Mouse (Mus musculus): ENCODE data around the gene B3gntl1. TPM values are rescaled to one million over a fixed set of nuclear protein-coding genes. Genes with fewer than 3 reads are reported as not detected.

The B3gntl1 gene
- polyA plus RNA-seq, 1 experiment from 2014 or later, result 7.3 TPM

GRCm38 (mm10) chr11:121652547-121653305, 20.2 kb downstream of the B3gntl1 start:
- Histone ChIP-seq H3K36me3 (0 out of 2 replicates have a peak, but pooled peaks cover 3% of the 10 kb centered on the region), H3K27me3 (ENCODE audit: insufficient read depth, poor library complexity, severe bottlenecking) (no peaks in the 10 kb centered on the region), H3K27ac (no peak overlapping the region), H3K4me1 (replicated peaks) (no peaks in the 10 kb centered on the region), H3K4me3 (no peak overlapping the region), H3K9me3 (no peaks in the 10 kb centered on the region)
- WGBS, result 62% methylated on average over 10 of the region's 10 CpGs
- DNase-seq (ENCODE audit: low spot score), result peak; percentile 57

- Histone ChIP-seq H3K36me3 (0 out of 2 replicates have a peak, but pooled peaks cover 3% of the 10 kb centered on the region), H3K27me3 (ENCODE audit: insufficient read depth, poor library complexity, severe bottlenecking) (no peaks in the 10 kb centered on the region)
- no peak for DNase-seq (ENCODE audit: low spot score)
These were observed 21.0 kb downstream of the B3gntl1 start for GRCm38 (mm10) chr11:121651983-121652382.

DNA sequence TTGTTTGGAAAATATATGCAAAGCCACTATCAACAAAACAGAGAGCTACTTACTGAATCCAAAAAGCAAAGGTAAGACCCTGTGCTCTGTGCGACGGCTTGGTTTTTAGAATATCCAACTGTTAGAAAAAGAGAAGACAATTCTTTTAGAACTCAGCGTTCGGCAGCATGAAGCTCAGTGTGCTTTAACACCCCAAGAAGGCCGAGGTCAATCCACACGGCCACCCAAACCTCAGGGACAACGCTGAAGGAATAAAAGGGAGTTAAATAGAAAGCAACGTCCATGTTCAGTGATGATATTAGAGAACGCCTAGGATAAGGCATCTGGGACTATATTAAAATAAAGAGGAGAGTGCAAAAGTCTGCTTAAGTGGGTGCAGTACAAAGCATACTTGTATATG, 21.4 kb downstream of the B3gntl1 start:
- H3K27ac ChIP-seq, result no peak overlapping the region
- WGBS, result 96% methylated on average over 9 of the region's 9 CpGs
- 0 out of 2 replicates have a peak, but pooled peaks cover 3% of the 10 kb centered on the region for H3K36me3 ChIP-seq
- DNase-seq (ENCODE audit: low spot score), result no peak
- H3K4me1 ChIP-seq (replicated peaks), result no peaks in the 10 kb centered on the region
- no peak overlapping the region for H3K4me3 ChIP-seq
- no peaks in the 10 kb centered on the region for H3K27me3 ChIP-seq (ENCODE audit: insufficient read depth, poor library complexity, severe bottlenecking)
- H3K9me3 ChIP-seq, result no peaks in the 10 kb centered on the region

More at GRCm38 (mm10) chr11:121651983-121652382, 21.0 kb downstream of the B3gntl1 start:
- Histone ChIP-seq H3K4me1 (replicated peaks) (no peaks in the 10 kb centered on the region), H3K4me3 (no peak overlapping the region), H3K9me3 (no peaks in the 10 kb centered on the region), H3K27ac (no peak overlapping the region)
- 93% methylated on average over 5 of the region's 5 CpGs for WGBS

- H3K9me3 ChIP-seq, result no peaks in the 10 kb centered on the region
- H3K27ac ChIP-seq, result no peak overlapping the region
- no peak for DNase-seq (ENCODE audit: low spot score)
- H3K36me3 ChIP-seq, result no peaks in the 10 kb centered on the region
- 95% methylated on average over 11 of the region's 11 CpGs for WGBS
- no peaks in the 10 kb centered on the region for H3K27me3 ChIP-seq (ENCODE audit: insufficient read depth, poor library complexity, severe bottlenecking)
- H3K4me3 ChIP-seq, result no peak overlapping the region
- no peaks in the 10 kb centered on the region for H3K4me1 ChIP-seq (replicated peaks)
These were observed 22.3 kb downstream of the B3gntl1 start for GRCm38 (mm10) chr11:121650668-121651067.

DNA sequence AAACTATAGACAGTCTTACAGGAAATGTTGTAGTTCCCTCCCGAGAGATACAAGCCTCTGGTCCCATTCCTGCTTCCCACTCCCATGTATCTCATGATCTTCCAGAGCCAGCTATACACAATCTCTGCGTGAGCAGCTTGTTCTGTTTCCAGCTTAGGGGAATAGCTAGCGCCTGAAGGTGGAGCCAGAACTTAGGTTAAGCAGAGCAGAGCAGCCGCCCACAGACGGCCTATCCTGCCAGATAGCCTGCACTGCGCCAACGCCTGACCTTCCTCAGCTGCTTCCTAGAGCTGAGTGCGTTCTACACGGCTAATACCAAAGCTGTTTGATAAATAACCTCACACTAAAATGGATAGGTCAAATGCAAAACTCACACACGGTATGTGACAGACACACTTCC, 23.1 kb downstream of the B3gntl1 start:
- DNase-seq (ENCODE audit: low spot score), result no peak

GRCm38 (mm10) chr11:121648166-121648565, 24.8 kb downstream of the B3gntl1 start:
- H3K4me3 ChIP-seq, result no peak overlapping the region
- 93% methylated on average over 5 of the region's 5 CpGs for WGBS
- H3K9me3 ChIP-seq, result no peaks in the 10 kb centered on the region
- peaks cover 3% of the 10 kb centered on the region; the same call in 1 of the 2 replicates for H3K36me3 ChIP-seq
- no peak for DNase-seq (ENCODE audit: low spot score)
- no peaks in the 10 kb centered on the region for H3K27me3 ChIP-seq (ENCODE audit: insufficient read depth, poor library complexity, severe bottlenecking)
- no peak overlapping the region for H3K27ac ChIP-seq
- H3K4me1 ChIP-seq (replicated peaks), result no peaks in the 10 kb centered on the region

More for the DNA sequence above, 23.1 kb downstream of the B3gntl1 start:
- WGBS, result 84% methylated on average over 10 of the region's 10 CpGs
- H3K36me3 ChIP-seq, result no peaks in the 10 kb centered on the region
- no peak overlapping the region for H3K27ac ChIP-seq
- no peaks in the 10 kb centered on the region for H3K4me1 ChIP-seq (replicated peaks)
- no peak overlapping the region for H3K4me3 ChIP-seq
- no peaks in the 10 kb centered on the region for H3K9me3 ChIP-seq
- H3K27me3 ChIP-seq (ENCODE audit: insufficient read depth, poor library complexity, severe bottlenecking), result no peaks in the 10 kb centered on the region

GRCm38 (mm10) chr11:121647321-121647720, 25.6 kb downstream of the B3gntl1 start:
- Histone ChIP-seq H3K27ac (no peak overlapping the region), H3K4me3 (no peak overlapping the region), H3K36me3 (peaks cover 3% of the 10 kb centered on the region; the same call in 1 of the 2 replicates), H3K9me3 (no peaks in the 10 kb centered on the region), H3K4me1 (replicated peaks) (no peaks in the 10 kb centered on the region), H3K27me3 (ENCODE audit: insufficient read depth, poor library complexity, severe bottlenecking) (no peaks in the 10 kb centered on the region)
- DNase-seq (ENCODE audit: low spot score), result no peak
- whole genome bisulfite sequencing, result 74% methylated on average over 9 of the region's 9 CpGs

- Histone ChIP-seq H3K36me3 (peaks cover 5% of the 10 kb centered on the region; the same call in 1 of the 2 replicates), H3K9me3 (no peaks in the 10 kb centered on the region), H3K27me3 (ENCODE audit: insufficient read depth, poor library complexity, severe bottlenecking) (no peaks in the 10 kb centered on the region), H3K4me3 (no peak overlapping the region), H3K4me1 (replicated peaks) (no peaks in the 10 kb centered on the region), H3K27ac (no peak overlapping the region)
- no peak for DNase-seq (ENCODE audit: low spot score)
- 94% methylated on average over 6 of the region's 6 CpGs for WGBS
These were observed 27.6 kb downstream of the B3gntl1 start for GRCm38 (mm10) chr11:121645394-121645793.

GRCm38 (mm10) chr11:121641501-121642145, 31.3 kb downstream of the B3gntl1 start:
- no peaks in the 10 kb centered on the region for H3K27me3 ChIP-seq (ENCODE audit: insufficient read depth, poor library complexity, severe bottlenecking)
- WGBS, result 65% methylated on average over 2 of the region's 2 CpGs
- no peaks in the 10 kb centered on the region for H3K9me3 ChIP-seq

GRCm38 (mm10) chr11:121636646-121637045, 36.3 kb downstream of the B3gntl1 start:
- Histone ChIP-seq H3K4me3 (no peak overlapping the region), H3K4me1 (replicated peaks) (no peaks in the 10 kb centered on the region), H3K36me3 (peaks cover 38% of the 10 kb centered on the region), H3K27ac (no peak overlapping the region), H3K27me3 (ENCODE audit: insufficient read depth, poor library complexity, severe bottlenecking) (no peaks in the 10 kb centered on the region), H3K9me3 (no peaks in the 10 kb centered on the region)
- WGBS, result 94% methylated on average over 10 of the region's 10 CpGs
- no peak for DNase-seq (ENCODE audit: low spot score)

More at GRCm38 (mm10) chr11:121641501-121642145, 31.3 kb downstream of the B3gntl1 start:
- no peak overlapping the region for H3K4me3 ChIP-seq
- no peak for DNase-seq (ENCODE audit: low spot score)
- no peak overlapping the region for H3K27ac ChIP-seq
- no peaks in the 10 kb centered on the region for H3K4me1 ChIP-seq (replicated peaks)
- H3K36me3 ChIP-seq, result peaks cover 37% of the 10 kb centered on the region

DNA sequence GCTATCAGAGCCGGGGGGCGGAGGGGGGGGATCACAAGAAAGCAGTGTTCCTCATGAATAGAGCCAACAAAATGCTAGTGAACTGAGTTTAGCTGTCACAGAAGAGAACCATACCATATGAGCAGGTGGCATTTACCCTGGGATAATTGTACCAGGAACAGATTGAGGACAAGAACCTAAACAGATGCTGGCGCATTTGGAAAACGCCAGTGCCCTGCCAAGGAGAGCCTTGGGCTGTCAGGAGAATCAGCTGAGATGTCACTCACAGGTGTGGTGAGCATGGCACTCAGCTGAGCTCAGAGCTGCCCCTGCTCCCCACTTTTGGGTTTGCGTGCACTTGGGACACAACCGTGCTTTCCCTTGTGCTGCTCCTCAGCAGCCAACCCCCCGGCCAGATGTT, 41.5 kb downstream of the B3gntl1 start:
- no peaks in the 10 kb centered on the region for H3K9me3 ChIP-seq
- no peak overlapping the region for H3K4me3 ChIP-seq
- no peaks in the 10 kb centered on the region for H3K27me3 ChIP-seq (ENCODE audit: insufficient read depth, poor library complexity, severe bottlenecking)
- no peak overlapping the region for H3K27ac ChIP-seq
- peaks cover 28% of the 10 kb centered on the region for H3K36me3 ChIP-seq
- DNase-seq (ENCODE audit: low spot score), result no peak
- no peaks in the 10 kb centered on the region for H3K4me1 ChIP-seq (replicated peaks)
- WGBS, result 94% methylated on average over 7 of the region's 7 CpGs

DNA sequence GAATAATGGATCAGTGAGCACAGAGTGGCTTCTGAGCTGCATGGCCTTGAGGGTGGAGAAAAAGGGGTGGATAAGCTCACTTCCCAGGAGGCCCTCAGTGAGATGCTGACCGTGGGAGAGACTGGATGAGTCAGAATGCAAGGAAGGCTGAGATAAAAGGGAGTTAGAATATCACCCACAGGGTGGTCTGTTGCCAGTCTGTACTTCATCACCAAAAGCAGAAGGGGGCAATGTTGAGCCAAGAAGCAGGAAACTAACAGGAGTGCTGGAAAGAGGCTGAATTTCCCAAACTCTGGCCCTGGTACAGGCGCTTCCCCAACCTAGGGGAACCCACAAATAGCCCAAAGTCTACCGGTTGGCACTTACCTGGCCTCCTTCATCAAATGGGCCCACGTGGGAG, 42.5 kb downstream of the B3gntl1 start:
- no peak for DNase-seq (ENCODE audit: low spot score)
- WGBS, result 88% methylated on average over 4 of the region's 4 CpGs
- H3K4me1 ChIP-seq (replicated peaks), result no peaks in the 10 kb centered on the region

DNA sequence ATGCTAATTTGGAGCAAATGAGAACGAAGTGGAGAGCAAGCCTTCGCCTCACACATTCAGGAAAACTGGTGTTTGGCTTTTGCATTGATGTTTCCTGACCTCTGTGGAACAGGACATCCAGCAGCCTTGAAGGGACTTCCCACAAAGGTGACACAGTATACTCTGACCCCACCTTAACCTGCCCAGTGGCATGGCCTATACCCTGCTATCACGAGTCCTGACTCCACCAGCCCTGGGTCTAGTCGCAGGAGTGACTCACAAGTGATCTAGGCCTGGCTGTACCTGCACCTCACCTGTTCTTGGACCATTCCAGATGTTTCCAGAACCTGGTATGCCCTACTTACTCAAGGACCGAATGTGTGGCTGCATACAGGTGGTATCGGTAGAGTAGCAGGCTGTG, 43.4 kb downstream of the B3gntl1 start:
- no peaks in the 10 kb centered on the region for H3K9me3 ChIP-seq
- DNase-seq (ENCODE audit: low spot score), result no peak
- H3K4me3 ChIP-seq, result no peak overlapping the region
- 93% methylated on average over 6 of the region's 6 CpGs for WGBS
- H3K27ac ChIP-seq, result no peak overlapping the region
- peaks cover 28% of the 10 kb centered on the region for H3K36me3 ChIP-seq
- H3K4me1 ChIP-seq (replicated peaks), result no peaks in the 10 kb centered on the region
- H3K27me3 ChIP-seq (ENCODE audit: insufficient read depth, poor library complexity, severe bottlenecking), result no peaks in the 10 kb centered on the region

More for the DNA sequence above, 42.5 kb downstream of the B3gntl1 start:
- Histone ChIP-seq H3K4me3 (no peak overlapping the region), H3K9me3 (no peaks in the 10 kb centered on the region), H3K27me3 (ENCODE audit: insufficient read depth, poor library complexity, severe bottlenecking) (no peaks in the 10 kb centered on the region), H3K36me3 (peaks cover 28% of the 10 kb centered on the region), H3K27ac (no peak overlapping the region)

Data from hindbrain, embryonic 10.5 days (tissue).